Mouse (Mus musculus) kidney, adult 18-20 months (tissue): ENCODE results near the gene Idi2.

ENCODE experiments used
- DNase-seq: peaks from one replicate; pipeline ENCODE4 v3.0.0; 2021

Idi2 gene

DNA sequence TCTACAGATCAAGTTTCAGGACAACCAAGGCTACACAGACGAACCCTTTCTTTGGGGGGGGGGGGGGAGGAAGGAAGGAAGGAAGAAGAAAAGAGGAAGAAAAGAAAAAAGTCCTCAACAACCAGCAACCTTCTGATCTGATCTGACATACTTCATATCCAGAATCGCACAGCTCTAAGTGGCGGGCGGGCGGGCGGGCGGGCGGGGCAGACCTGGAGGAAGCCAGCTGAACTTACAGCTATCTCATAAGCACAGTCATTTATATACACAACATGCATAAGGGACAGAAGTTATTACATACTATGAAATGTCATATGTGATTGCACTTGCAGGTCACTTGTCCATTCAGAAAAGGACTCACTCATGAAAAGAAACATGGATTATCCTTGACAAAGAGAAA lies 46.8 kb downstream of the Idi2 start:
- no peak for DNase-seq

- no peak for DNase-seq
These were observed 50.6 kb downstream of the Idi2 start for GRCm38 (mm10) chr13:9003306-9003705.
